Mouse (Mus musculus): ENCODE results near the gene Olfr368. TPM values are rescaled to one million over a fixed set of nuclear protein-coding genes. Genes with fewer than 3 reads are reported as not detected.
A peak's percentile ranks its signal among the peaks of the same experiment; 100 is the strongest.

The Olfr368 gene
- total RNA-seq (2021), result not detected
- long read RNA-seq, experiment 1, result 0 reads
- long read RNA-seq, experiment 2, result 0 reads

GRCm38 (mm10) chr2:37326215-37326614 lies at the start of gene Olfr368:
Gene Olfr368, plus strand, starts transcription at chr2:37326515.
- intact Hi-C loops (cut with DNase I), result no loop called here
- no peak for DNase-seq

- intact Hi-C loops (cut with DNase I), result no loop called here
- DNase-seq, result no peak
Observed at GRCm38 (mm10) chr2:37333321-37333720, 7.0 kb downstream of the Olfr368 start.

GRCm38 (mm10) chr2:37338497-37339187 lies 12.3 kb downstream of the Olfr368 start:
- intact Hi-C loops (cut with DNase I), result no loop called here
- DNase-seq, result peak in 1 of 2 experiments; percentile 11

- DNase-seq, result no peak
- intact Hi-C loops (cut with DNase I), result no loop called here
Observed at GRCm38 (mm10) chr2:37351671-37352070, 25.4 kb downstream of the Olfr368 start.

- no peak for DNase-seq
- intact Hi-C loops (cut with DNase I), result no loop called here
Observed at GRCm38 (mm10) chr2:37355571-37355970, 29.3 kb downstream of the Olfr368 start.

- DNase-seq, result peak; percentile 82 to 84
Observed at GRCm38 (mm10) chr2:37358633-37359540, 32.6 kb downstream of the Olfr368 start, which contains the start of gene Pdcl. Gene Pdcl, minus strand, starts transcription at chr2:37359332.

GRCm38 (mm10) chr2:37359908-37360307 lies 33.6 kb downstream of the Olfr368 start:
- DNase-seq, result no peak
- intact Hi-C loops (cut with DNase I), result no loop called here

More at GRCm38 (mm10) chr2:37358633-37359540, 32.6 kb downstream of the Olfr368 start, which contains the start of gene Pdcl:
- intact Hi-C loops (cut with DNase I), result no loop called here

GRCm38 (mm10) chr2:37370651-37371050 lies 44.3 kb downstream of the Olfr368 start:
- intact Hi-C loops (cut with DNase I), result no loop called here
- DNase-seq, result no peak

- intact Hi-C loops (cut with DNase I), result no loop called here
Observed at GRCm38 (mm10) chr2:37376018-37376417, 49.7 kb downstream of the Olfr368 start.

GRCm38 (mm10) chr2:37380189-37380588 lies 53.9 kb downstream of the Olfr368 start:
- intact Hi-C loops (cut with DNase I), result loop anchor here (2.0 to 10.0 kb wide), 2 partner anchors 105 to 395 kb away; partner anchors contain the start of gene Crb2
- peak in 1 of 2 experiments; percentile 14 for DNase-seq

More at GRCm38 (mm10) chr2:37376018-37376417, 49.7 kb downstream of the Olfr368 start:
- no peak for DNase-seq

Other genes starting within 250 kb of the Olfr368 start
- gene Olfr361, start 237.2 kb upstream of the Olfr368 start, total RNA-seq (2021), result not detected
- gene Olfr362, start 208.6 kb upstream of the Olfr368 start, total RNA-seq (2021), result not detected
- not detected for gene Olfr364-ps1, start 187.2 kb upstream of the Olfr368 start, total RNA-seq (2021)
- gene Olfr365, start 138.3 kb upstream of the Olfr368 start, total RNA-seq (2021), result not detected
- gene Olfr366, start 114.9 kb upstream of the Olfr368 start, total RNA-seq (2021), result not detected
- 10 to 100 TPM; 12.9 to 13.3 TPM for gene Pdcl, start 32.8 kb downstream of the Olfr368 start, total RNA-seq (2021)
- gene Rc3h2, start 96.4 kb downstream of the Olfr368 start, total RNA-seq (2021), result 10 to 100 TPM; 39.3 to 41.5 TPM
- 1 to 10 TPM; 2.9 to 3.8 TPM for gene Zbtb26, start 116.6 kb downstream of the Olfr368 start, total RNA-seq (2021)
- gene Zbtb6, start 116.7 kb downstream of the Olfr368 start, total RNA-seq (2021), result 1 to 10 TPM; 2.5 to 3.0 TPM
- 10 to 100 TPM; 29.5 to 34.3 TPM for gene Rabgap1, start 116.8 kb downstream of the Olfr368 start, total RNA-seq (2021)
- under 1 TPM; 0.64 to 0.89 TPM for gene Gpr21, start 189.8 kb downstream of the Olfr368 start, total RNA-seq (2021)